Mouse (Mus musculus) B cell, adult 67 days (primary cell): Measurements from ENCODE around the gene Zbtb18. TPM values are rescaled to one million over a fixed set of nuclear protein-coding genes. Genes with fewer than 3 reads are reported as not detected.

ENCODE experiments used
- total RNA-seq, 2 experiments: library from RNA; stranded (reverse); gene quantifications; 4 replicates each; pipeline ENCODE4 v1.2.4; 2023

The Zbtb18 gene
- 100 to 1,000 TPM; 148 to 174 TPM for total RNA-seq

DNA sequence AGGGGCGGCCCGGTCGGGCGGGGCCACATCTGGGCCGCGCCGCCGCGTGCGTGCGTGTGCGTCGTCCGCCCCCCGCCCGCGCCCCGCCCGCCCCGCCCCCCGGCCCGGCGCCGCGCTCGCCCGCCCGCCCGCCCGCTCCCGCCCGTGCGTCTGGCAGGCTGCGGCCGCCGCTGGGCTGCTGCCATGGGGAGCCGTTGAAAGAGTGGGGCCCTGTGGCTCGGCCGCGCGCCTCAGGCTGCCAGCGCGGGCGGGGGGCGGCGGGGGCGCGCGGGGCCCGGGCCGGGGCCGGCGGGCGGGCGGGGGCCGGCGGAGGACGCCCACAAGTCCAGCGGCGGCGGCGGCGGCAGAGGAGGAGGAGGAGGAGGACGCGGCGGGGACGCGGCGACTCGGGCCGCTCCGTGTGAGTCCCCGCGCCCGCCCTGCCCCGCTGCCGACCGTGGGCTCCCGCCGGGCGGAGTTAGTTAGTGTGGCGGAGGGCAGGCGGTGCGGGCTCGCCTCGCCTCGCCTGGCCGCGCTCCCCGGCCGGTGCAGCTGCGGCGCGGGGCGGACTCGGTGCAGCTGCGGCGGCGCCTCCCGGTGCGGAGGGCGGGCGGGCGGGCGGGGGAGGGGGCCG is at the start of gene Zbtb18:
Gene Zbtb18, plus strand, starts transcription at position 156 of the 613 bp plus-strand sequence.

Other genes starting within 250 kb of the Zbtb18 start
- 10 to 100 TPM; 77.9 to 82.2 TPM for gene Akt3, start 184.1 kb upstream of the Zbtb18 start, total RNA-seq